Mouse (Mus musculus) stomach, postnatal 0 days (tissue): ENCODE data around the gene Lgr4.

Experiments
- CTCF ChIP-seq: IDR thresholded peaks from 2 replicates; pipeline ENCODE4 v1.5.1; 2016; ENCODE audit warnings: antibody characterized with exemption, low read depth, mild to moderate bottlenecking, moderate library complexity
- EP300 ChIP-seq: optimal IDR thresholded peaks from 2 replicates; pipeline ENCODE3; 2016; ENCODE audit warnings: antibody characterized with exemption

DNA sequence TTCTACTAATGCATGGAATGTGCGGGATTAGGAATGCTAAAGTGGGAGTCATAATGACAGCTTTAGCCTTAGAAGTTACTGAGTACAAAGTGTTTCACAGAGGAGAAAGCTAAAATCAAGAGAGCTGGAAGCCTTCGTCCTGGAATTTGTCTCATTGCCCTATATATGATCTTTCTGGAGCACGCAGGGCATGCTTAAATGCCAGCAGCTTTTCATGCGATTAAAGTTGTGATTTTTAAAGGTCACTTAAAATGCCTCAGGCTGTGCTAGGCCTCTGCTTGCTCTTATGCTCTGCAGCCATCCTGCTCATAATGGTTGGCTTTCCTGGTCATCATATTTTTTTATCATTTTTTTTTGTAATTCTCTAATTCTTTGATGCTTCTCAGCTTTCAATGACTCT is 43.7 kb downstream of the Lgr4 start:
- TF ChIP-seq CTCF (no peak), EP300 (no peak)
